In genomic region chr9:87097989-87098388, GRCm38 (mm10) we compare ENCODE assay signal across 9 mouse cellular contexts. TPM values are rescaled to one million over a fixed set of nuclear protein-coding genes. Genes with fewer than 3 reads are reported as not detected.
DNase-seq lines count a peak whose midpoint lies in the region; ATAC-seq lines count a peak whose summit lies in the region.
"Had no signal": no experiment of that assay in that cellular context is flagged by ENCODE, and none has a peak within 500 bp of the region (broad histone marks: within the 10 kb centered on the region; RNA-seq: fewer than 3 reads in every experiment).

No protein-coding gene starts in this region.

- no peaks in the 10 kb centered on the region for H3K27me3 ChIP-seq in neural tube, embryonic 15.5 days (replicated peaks)
- H3K27me3 ChIP-seq: megakaryocyte, embryonic 14.5 days had no signal

- H3K4me3 ChIP-seq in neural tube, embryonic 15.5 days (replicated peaks) = no peak overlapping the region
- H3K4me3 ChIP-seq: megakaryocyte, embryonic 14.5 days had no signal

- H3K9me3 ChIP-seq in neural tube, embryonic 15.5 days (replicated peaks) = no peaks in the 10 kb centered on the region
- H3K9me3 ChIP-seq: megakaryocyte, embryonic 14.5 days had no signal

- H3K4me1 ChIP-seq in neural tube, embryonic 15.5 days = no peaks in the 10 kb centered on the region
- H3K4me1 ChIP-seq: megakaryocyte, embryonic 14.5 days had no signal

- no peak overlapping the region for H3K4me2 ChIP-seq in neural tube, embryonic 15.5 days

- H3K27ac ChIP-seq in neural tube, embryonic 15.5 days (replicated peaks) = no peak overlapping the region

- intact Hi-C loops in left cerebral cortex, postnatal 14 days (cut with DNase I) = no loop called here

- peak; percentile 23 for DNase-seq in embryo, embryonic 10 days (ENCODE audit: low spot score)
- DNase-seq in embryo, embryonic 11 days = no peak
- DNase-seq in spleen, adult 18-20 months = peak; percentile 7 to 34
- DNase-seq in spleen, postnatal 14 days (ENCODE audit: low spot score in 2 of 2) = no peak
- peak; percentile 3 for DNase-seq in c-Kit-positive CD71-negative TER-119-negative erythroid progenitor cells, embryonic 14.5 days (ENCODE audit: low read depth)
- DNase-seq in left cerebral cortex, postnatal 14 days (ENCODE audit: low spot score in 2 of 2) = peak; percentile 32 to 45
- no peak for DNase-seq in gastrocnemius, adult 8-10 months (ENCODE audit: low spot score in 2 of 2)

- ATAC-seq in neural tube, embryonic 15.5 days (ENCODE audit: low FRiP score) = no peak

- 60% methylated on average over 2 of the region's 2 CpGs for WGBS in neural tube, embryonic 15.5 days

- no peak overlapping the region for H3K9ac ChIP-seq in neural tube, embryonic 15.5 days (replicated peaks)

- H3K36me3 ChIP-seq in neural tube, embryonic 15.5 days = no peaks in the 10 kb centered on the region

RNA-seq across cellular contexts. Expression of gene Mrap2, which starts 46.1 kb away (rescaled TPM):
- 1 to 10 TPM; 3.3 to 4.7 TPM for total RNA-seq in left cerebral cortex, postnatal 14 days (2021)
- 3.2 and 3.8 TPM in 2 replicates for polyA plus RNA-seq in neural tube, embryonic 15.5 days (2015; fragmentation: Nextera tagmentation; extraction: Ambion mirVana)
- under 1 TPM; 0.13 to 0.31 (median 0.24) TPM for total RNA-seq in gastrocnemius, adult 8-10 months (2022)

Comparison
In these comparisons a context has a peak if more than half of its experiments do, and no peak if none do; other contexts are left out.
1. DNase-seq: peak in embryo, embryonic 10 days (single experiment), spleen, adult 18-20 months (2 of 2), c-Kit-positive CD71-negative TER-119-negative erythroid progenitor cells, embryonic 14.5 days (single experiment) and left cerebral cortex, postnatal 14 days (2 of 2); none in embryo, embryonic 11 days (single experiment), spleen, postnatal 14 days (0 of 2) and gastrocnemius, adult 8-10 months (0 of 2).